Comparison of ENCODE assay signal across 8 mouse cellular contexts in the genomic region with DNA sequence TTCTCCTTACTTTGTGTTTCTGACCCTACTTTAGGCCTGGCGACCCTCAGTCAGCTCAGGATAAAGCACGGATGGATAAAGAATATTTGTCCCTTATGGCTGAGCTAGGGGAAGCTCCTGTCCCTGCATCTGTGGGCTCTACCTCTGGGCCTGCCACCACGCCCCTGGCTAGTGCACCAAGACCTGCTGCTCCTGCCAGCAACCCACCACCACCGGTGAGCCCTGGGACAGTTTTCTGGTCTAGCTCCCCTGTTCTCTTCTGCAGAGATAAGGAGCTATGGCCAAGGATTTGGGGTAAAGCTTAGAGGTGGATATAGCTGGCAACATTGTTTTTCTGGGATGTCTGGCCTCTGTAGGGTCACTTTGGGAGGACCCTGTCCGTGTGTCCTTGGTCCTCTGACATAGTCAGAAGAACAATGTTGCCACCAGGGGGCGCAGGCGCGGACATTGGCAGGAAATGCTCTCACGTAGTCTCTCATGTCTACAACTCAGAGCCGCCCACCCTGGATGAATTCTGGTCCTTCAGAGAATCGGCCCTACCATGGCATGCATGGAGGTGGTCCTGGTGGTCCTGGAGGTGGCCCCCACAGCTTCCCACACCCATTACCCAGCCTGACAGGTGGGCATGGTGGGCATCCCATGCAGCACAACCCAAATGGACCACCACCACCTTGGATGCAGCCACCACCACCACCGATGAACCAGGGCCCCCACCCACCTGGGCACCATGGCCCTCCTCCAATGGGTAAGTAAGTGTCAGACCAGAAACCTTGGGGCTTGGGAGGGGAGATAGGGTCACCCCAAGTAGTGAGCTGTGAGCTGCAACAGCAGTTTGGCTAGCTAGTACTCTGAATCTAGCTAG. TPM values are rescaled to one million over a fixed set of nuclear protein-coding genes. Genes with fewer than 3 reads are reported as not detected.
DNase-seq lines count a peak whose midpoint lies in the region; ATAC-seq and TF ChIP-seq lines count a peak whose summit lies in the region.

No protein-coding gene starts in this region.

- H3K36me3 ChIP-seq in ES-E14 (ENCODE audit: control insufficient read depth, insufficient read depth, low read length, poor library complexity, severe bottlenecking) = peaks cover 75% of the 10 kb centered on the region
- H3K36me3 ChIP-seq in forebrain, embryonic 15.5 days = peaks cover 97% of the 10 kb centered on the region

- no peak overlapping the region for H3K4me3 ChIP-seq in ES-E14 (ENCODE audit: insufficient read depth in 1 of 2, low read depth in 1 of 2, low read length in 2 of 2, poor library complexity in 1 of 2, severe bottlenecking in 1 of 2)
- H3K4me3 ChIP-seq in forebrain, embryonic 15.5 days = no peak overlapping the region

- WGBS in forebrain, embryonic 15.5 days = 67% methylated on average over 12 of the region's 12 CpGs

- peak; percentile 65 for DNase-seq in ES-E14 (ENCODE audit: low read depth, low spot score)
- DNase-seq in c-Kit-positive CD71-positive TER-119-negative erythroid progenitor cells, embryonic 14.5 days (ENCODE audit: low read depth) = peak; percentile 54
- DNase-seq in layer of hippocampus, postnatal 10 days (ENCODE audit: low spot score in 2 of 2) = peak; percentile 86 to 88
- peak; percentile 93 for DNase-seq in lung, postnatal 14 days
- DNase-seq in right cerebral cortex, adult 18-20 months = peak; percentile 67
- peak; percentile 63 for DNase-seq in urinary bladder, postnatal 10 days (ENCODE audit: low spot score)

- no peak overlapping the region for H3K9ac ChIP-seq in ES-E14 (ENCODE audit: insufficient read depth, low read depth, low read length, poor library complexity, severe bottlenecking)
- H3K9ac ChIP-seq in forebrain, embryonic 15.5 days (replicated peaks) = no peak overlapping the region

- peak; percentile 46; the same call in 1 of the 2 replicates for ATAC-seq in forebrain, embryonic 15.5 days (replicated peaks)
- ATAC-seq in hematopoietic stem cell, adult 5-6 weeks (replicated peaks in 1 of 2; ENCODE audit: insufficient read depth in 1 of 2, low FRiP score in 2 of 2, low TSS enrichment in 1 of 2, low read depth in 1 of 2, poor library complexity in 2 of 2, severe bottlenecking in 2 of 2) = peak; percentile 56 to 67; a peak in 3 of 4 replicates

- H3K9me3 ChIP-seq in ES-E14 (ENCODE audit: control insufficient read depth, insufficient read depth, low read depth, low read length) = no peaks in the 10 kb centered on the region
- H3K9me3 ChIP-seq in forebrain, embryonic 15.5 days = no peaks in the 10 kb centered on the region

- in situ Hi-C loops in ES-E14 (cut with MboI; ENCODE audit: low sequenced_read_pairs in 2 of 2, unreplicated experiment in 2 of 2) = no loop called here

- H3K27ac ChIP-seq in ES-E14 (ENCODE audit: insufficient read depth, low read depth, low read length, poor library complexity, severe bottlenecking) = no peak overlapping the region
- H3K27ac ChIP-seq in forebrain, embryonic 15.5 days (replicated peaks) = no peak overlapping the region

- H3K4me2 ChIP-seq in forebrain, embryonic 15.5 days (replicated peaks) = no peak overlapping the region

- peaks cover 0 to 18% of the 10 kb centered on the region in 2 experiments; a peak in 2 of 4 replicates for H3K4me1 ChIP-seq in ES-E14 (ENCODE audit: control insufficient read depth in 2 of 2, insufficient read depth in 2 of 2, low read length in 2 of 2, poor library complexity in 1 of 2)
- 0 out of 2 replicates have a peak, but pooled peaks cover 6% of the 10 kb centered on the region for H3K4me1 ChIP-seq in forebrain, embryonic 15.5 days

- no peaks in the 10 kb centered on the region for H3K27me3 ChIP-seq in forebrain, embryonic 15.5 days

TF ChIP-seq in ES-E14, 5 proteins besides CTCF, POLR2A, EP300 and RAD21:
- TF ChIP-seq HCFC1 (IDR thresholded peaks at IDR 0.05; ENCODE audit: borderline replicate concordance, insufficient read depth, low read length) = no peak
- no peak for TF ChIP-seq ZNF384 (IDR thresholded peaks at IDR 0.05; ENCODE audit: low read depth, low read length)
- TF ChIP-seq MAFK (IDR thresholded peaks at IDR 0.05; ENCODE audit: insufficient read depth, low read depth, low read length) = no peak
- no peak for TF ChIP-seq CHD2 (IDR thresholded peaks at IDR 0.05; ENCODE audit: low read depth, low read length)
- no peak for TF ChIP-seq ZC3H11A (IDR thresholded peaks at IDR 0.05; ENCODE audit: borderline replicate concordance, low read depth, low read length)

RNA-seq across cellular contexts. Expression of gene Sf1, which starts 10.3 kb away (rescaled TPM):
- total RNA-seq in ES-E14 (2012; rRNA removed) = 150 and 164 TPM in 2 replicates
- 119 and 134 TPM in 2 replicates for polyA plus RNA-seq in forebrain, embryonic 15.5 days (2015; fragmentation: Nextera tagmentation; extraction: Ambion mirVana)
- 298 and 325 TPM in 2 replicates for total RNA-seq in hematopoietic stem cell, adult 5-6 weeks (2017)
- total RNA-seq in layer of hippocampus, postnatal 10 days (2021) = 100 to 1,000 TPM; 190 to 194 TPM

RNA-seq across cellular contexts. Expression of gene Pygm, which starts 10.4 kb away (rescaled TPM):
- total RNA-seq in ES-E14 (2012; rRNA removed) = 3.7 and 4.6 TPM in 2 replicates
- polyA plus RNA-seq in forebrain, embryonic 15.5 days (2015; fragmentation: Nextera tagmentation; extraction: Ambion mirVana) = 3.4 and 3.5 TPM in 2 replicates
- total RNA-seq in hematopoietic stem cell, adult 5-6 weeks (2017) = 6.7 and 9.9 TPM in 2 replicates
- total RNA-seq in layer of hippocampus, postnatal 10 days (2021) = 10 to 100 TPM; 16.2 to 17.4 TPM

RNA-seq across cellular contexts. Expression of gene Rasgrp2, which starts 25.4 kb away (rescaled TPM):
- 81.7 and 139 TPM in 2 replicates for total RNA-seq in ES-E14 (2012; rRNA removed)
- polyA plus RNA-seq in forebrain, embryonic 15.5 days (2015; fragmentation: Nextera tagmentation; extraction: Ambion mirVana) = 34.6 and 41.3 TPM in 2 replicates
- total RNA-seq in hematopoietic stem cell, adult 5-6 weeks (2017) = 101 and 113 TPM in 2 replicates
- total RNA-seq in layer of hippocampus, postnatal 10 days (2021) = 10 to 100 TPM; 93.5 to 99.9 TPM

RNA-seq across cellular contexts. Expression of gene Map4k2, which starts 32.8 kb away (rescaled TPM):
- total RNA-seq in ES-E14 (2012; rRNA removed) = 29.4 and 43.6 TPM in 2 replicates
- polyA plus RNA-seq in forebrain, embryonic 15.5 days (2015; fragmentation: Nextera tagmentation; extraction: Ambion mirVana) = 12.7 and 14.1 TPM in 2 replicates
- 71.5 and 88.1 TPM in 2 replicates for total RNA-seq in hematopoietic stem cell, adult 5-6 weeks (2017)
- total RNA-seq in layer of hippocampus, postnatal 10 days (2021) = 10 to 100 TPM; 79.3 to 86.2 TPM

RNA-seq across cellular contexts. Expression of gene Men1, which starts 39.0 kb away (rescaled TPM):
- total RNA-seq in ES-E14 (2012; rRNA removed) = 60.4 and 65.6 TPM in 2 replicates
- 94.6 and 97.7 TPM in 2 replicates for polyA plus RNA-seq in forebrain, embryonic 15.5 days (2015; fragmentation: Nextera tagmentation; extraction: Ambion mirVana)
- 26.4 and 31.8 TPM in 2 replicates for total RNA-seq in hematopoietic stem cell, adult 5-6 weeks (2017)
- 10 to 100 TPM; 72.0 to 73.6 TPM for total RNA-seq in layer of hippocampus, postnatal 10 days (2021)
